Comparison of ENCODE assay signal across 13 mouse cellular contexts in genomic region chr2:41486116-41486515, GRCm38 (mm10).
"Had no signal": no experiment of that assay in that cellular context is flagged by ENCODE, and none has a peak within 500 bp of the region (broad histone marks: within the 10 kb centered on the region; RNA-seq: fewer than 3 reads in every experiment).

No protein-coding gene starts in this region.

- H3K36me3 ChIP-seq: kidney, embryonic 15.5 days; limb, embryonic 13.5 days; midbrain, embryonic 12.5 days; neural tube, embryonic 13.5 days had no signal

- H3K27ac ChIP-seq: kidney, embryonic 15.5 days; limb, embryonic 13.5 days; liver, embryonic 14.5 days; midbrain, embryonic 12.5 days; neural tube, embryonic 13.5 days had no signal

- H3K27me3 ChIP-seq: kidney, embryonic 15.5 days; limb, embryonic 13.5 days; midbrain, embryonic 12.5 days; neural tube, embryonic 13.5 days had no signal

- ATAC-seq: midbrain, embryonic 16.5 days had no signal

- H3K4me1 ChIP-seq: kidney, embryonic 15.5 days; limb, embryonic 13.5 days; midbrain, embryonic 12.5 days; neural tube, embryonic 13.5 days had no signal

- H3K4me2 ChIP-seq: kidney, embryonic 15.5 days; limb, embryonic 13.5 days; midbrain, embryonic 12.5 days; neural tube, embryonic 13.5 days had no signal

- H3K4me3 ChIP-seq: kidney, embryonic 15.5 days; limb, embryonic 13.5 days; midbrain, embryonic 12.5 days; neural tube, embryonic 13.5 days had no signal

- DNase-seq: kidney, adult 2 months; kidney, postnatal 14 days; left cerebral cortex, postnatal 4 days; lung, adult 18-20 months; right cerebral cortex, adult 18-20 months; right cerebral cortex, postnatal 25 days; thymus, postnatal 4 days had no signal

- H3K9ac ChIP-seq: kidney, embryonic 15.5 days; limb, embryonic 13.5 days; liver, embryonic 14.5 days; midbrain, embryonic 12.5 days; neural tube, embryonic 13.5 days had no signal

- H3K9me3 ChIP-seq: kidney, embryonic 15.5 days; limb, embryonic 13.5 days; midbrain, embryonic 12.5 days; neural tube, embryonic 13.5 days had no signal
